Mouse (Mus musculus): Measurements from ENCODE around the gene Rnf123.

DNA sequence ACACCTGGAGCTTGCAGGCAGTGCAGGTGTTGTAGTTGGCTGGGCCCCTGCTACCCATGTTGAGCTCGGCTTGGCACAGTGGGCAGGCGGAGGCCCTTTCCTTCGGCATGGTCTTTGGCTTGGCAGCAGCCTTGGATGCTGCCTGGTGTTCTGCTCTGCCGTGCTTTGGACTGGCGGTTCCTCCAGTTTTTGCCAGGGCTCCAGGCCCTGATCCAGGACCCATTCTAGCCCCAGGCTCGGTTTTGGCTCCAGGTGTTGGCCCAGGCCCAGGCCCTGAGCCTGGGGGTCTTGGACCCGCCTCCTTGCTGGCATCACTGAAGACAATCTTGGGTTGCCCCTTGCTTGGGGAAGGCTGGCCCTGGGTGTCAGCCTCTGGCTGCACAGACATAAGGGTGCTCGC is 42.6 kb upstream of the Rnf123 start:
- no peak for TF ChIP-seq CTCF (IDR thresholded peaks at IDR 0.05; ENCODE audit: borderline replicate concordance, insufficient read depth, low read depth, low read length)
- no peak for TF ChIP-seq POLR2A (IDR thresholded peaks at IDR 0.05; ENCODE audit: borderline replicate concordance, insufficient read depth, low read length)

Data from cerebellum, adult 2 months (tissue).